33 mouse cellular contexts compared by ENCODE assay signal in the genomic region with DNA sequence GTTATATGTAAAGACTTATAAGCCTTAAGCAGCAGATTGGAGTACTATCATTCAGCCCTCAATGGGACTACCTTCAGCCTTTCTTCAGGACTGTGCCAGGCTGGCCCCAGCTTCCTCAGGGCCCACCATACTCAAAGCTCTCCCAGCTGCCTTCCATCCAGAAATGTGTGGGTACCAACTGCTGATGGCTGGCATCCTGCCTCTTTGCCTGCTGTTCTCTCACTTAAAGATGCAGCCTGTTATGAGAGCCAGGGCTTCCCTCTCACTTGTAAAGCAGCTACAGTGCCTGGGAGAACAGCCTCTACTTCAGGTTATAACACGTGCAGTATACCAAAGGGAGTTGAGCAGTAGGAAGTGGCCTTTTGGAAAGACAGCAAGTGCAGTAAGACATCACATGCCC. TPM values are rescaled to one million over a fixed set of nuclear protein-coding genes. Genes with fewer than 3 reads are reported as not detected.
DNase-seq lines count a peak whose midpoint lies in the region; ATAC-seq and TF ChIP-seq lines count a peak whose summit lies in the region.
"Had no signal": no experiment of that assay in that cellular context is flagged by ENCODE, and none has a peak within 500 bp of the region (broad histone marks: within the 10 kb centered on the region; RNA-seq: fewer than 3 reads in every experiment).

No protein-coding gene starts in this region.

- no peaks in the 10 kb centered on the region for H3K9me3 ChIP-seq in forebrain, postnatal 0 days (ENCODE audit: low read length)
- no peaks in the 10 kb centered on the region for H3K9me3 ChIP-seq in forebrain, embryonic 15.5 days
- no peaks in the 10 kb centered on the region for H3K9me3 ChIP-seq in midbrain, embryonic 15.5 days
- H3K9me3 ChIP-seq: embryonic facial prominence, embryonic 12.5 days; embryonic facial prominence, embryonic 15.5 days; forebrain, embryonic 13.5 days; heart, embryonic 10.5 days; heart, embryonic 13.5 days had no signal

- TF ChIP-seq POLR2A in brain, embryonic 14.5 days (IDR thresholded peaks at IDR 0.05; ENCODE audit: borderline replicate concordance, extremely low read depth, insufficient read depth, insufficient read length, poor library complexity, severe bottlenecking), result no peak

- H3K36me3 ChIP-seq in forebrain, postnatal 0 days (ENCODE audit: insufficient read depth), result peaks cover 76% of the 10 kb centered on the region
- H3K36me3 ChIP-seq in forebrain, embryonic 15.5 days, result peaks cover 82% of the 10 kb centered on the region
- peaks cover 48% of the 10 kb centered on the region for H3K36me3 ChIP-seq in midbrain, embryonic 15.5 days (replicated peaks)

- no peaks in the 10 kb centered on the region for H3K4me1 ChIP-seq in forebrain, postnatal 0 days (ENCODE audit: insufficient read depth)
- peaks cover 6% of the 10 kb centered on the region; the same call in 1 of the 2 replicates for H3K4me1 ChIP-seq in forebrain, embryonic 15.5 days
- H3K4me1 ChIP-seq in midbrain, embryonic 15.5 days, result no peaks in the 10 kb centered on the region
- H3K4me1 ChIP-seq: embryonic facial prominence, embryonic 15.5 days; forebrain, embryonic 13.5 days had no signal

- no peak overlapping the region for H3K4me2 ChIP-seq in forebrain, postnatal 0 days (ENCODE audit: low read depth)
- H3K4me2 ChIP-seq in forebrain, embryonic 15.5 days (replicated peaks), result no peak overlapping the region
- no peak overlapping the region for H3K4me2 ChIP-seq in midbrain, embryonic 15.5 days
- H3K4me2 ChIP-seq: embryonic facial prominence, embryonic 12.5 days; embryonic facial prominence, embryonic 15.5 days; forebrain, embryonic 13.5 days; heart, embryonic 13.5 days; hindbrain, embryonic 14.5 days had no signal

- no peak for DNase-seq in forebrain, postnatal 0 days
- DNase-seq in layer of hippocampus, adult 9-11 months, result peak; percentile 50
- DNase-seq in layer of hippocampus, adult 8-10 months (ENCODE audit: low spot score in 2 of 2), result no peak
- DNase-seq in right cerebral cortex, postnatal 25 days, result peak; percentile 44
- DNase-seq in right cerebral cortex, postnatal 36 days (ENCODE audit: low spot score in 2 of 2), result no peak
- peak; percentile 51 for DNase-seq in brain, embryonic 14.5 days (ENCODE audit: low read depth)
- DNase-seq: adrenal gland, adult 8-10 months; adrenal gland, postnatal 25 days; cerebellum, adult 11 months; cerebellum, adult 2 months; cerebellum, adult 9-11 months; cerebellum, postnatal 25 days; gastrocnemius, postnatal 10 days; gastrocnemius, postnatal 36 days; heart, postnatal 14 days; heart, postnatal 4 days had no signal

- ATAC-seq in forebrain, postnatal 0 days, result 0 out of 2 replicates have a peak, but pooled peaks have one; percentile 9
- ATAC-seq in forebrain, embryonic 15.5 days (replicated peaks), result no peak; the same call in 1 of the 2 replicates
- no peak for ATAC-seq in midbrain, embryonic 15.5 days (replicated peaks)
- ATAC-seq: activated CD4-positive, CD25-positive, alpha-beta regulatory T cell, adult 4 months; CD4-positive, CD25-positive, alpha-beta regulatory T cell, adult 4 months; hindbrain, postnatal 0 days; inflammation-experienced regulatory T-cells, adult 6 months had no signal

- H3K27me3 ChIP-seq in forebrain, postnatal 0 days (ENCODE audit: insufficient read depth, low read length), result no peaks in the 10 kb centered on the region
- H3K27me3 ChIP-seq in forebrain, embryonic 15.5 days, result no peaks in the 10 kb centered on the region
- H3K27me3 ChIP-seq in midbrain, embryonic 15.5 days (replicated peaks), result no peaks in the 10 kb centered on the region
- H3K27me3 ChIP-seq: embryonic facial prominence, embryonic 12.5 days; embryonic facial prominence, embryonic 15.5 days; forebrain, embryonic 13.5 days; heart, embryonic 13.5 days had no signal

- WGBS in forebrain, postnatal 0 days, result 62% methylated on average over 1 of the region's 1 CpGs
- 73% methylated on average over 1 of the region's 1 CpGs for WGBS in forebrain, embryonic 15.5 days
- WGBS in midbrain, embryonic 15.5 days, result 93% methylated on average over 1 of the region's 1 CpGs

- H3K9ac ChIP-seq in forebrain, postnatal 0 days, result no peak overlapping the region
- H3K9ac ChIP-seq in forebrain, embryonic 15.5 days (replicated peaks), result no peak overlapping the region
- H3K9ac ChIP-seq in midbrain, embryonic 15.5 days, result no peak overlapping the region
- H3K9ac ChIP-seq: embryonic facial prominence, embryonic 12.5 days; embryonic facial prominence, embryonic 15.5 days; forebrain, embryonic 13.5 days; heart, embryonic 13.5 days; hindbrain, embryonic 14.5 days had no signal

- TF ChIP-seq CTCF in forebrain, postnatal 0 days (IDR thresholded peaks at IDR 0.05; ENCODE audit: low read depth), result no peak
- no peak for TF ChIP-seq CTCF in brain, embryonic 14.5 days (IDR thresholded peaks at IDR 0.05; ENCODE audit: borderline replicate concordance, extremely low read depth, insufficient read depth, insufficient read length)

- H3K4me3 ChIP-seq in forebrain, postnatal 0 days (ENCODE audit: low read depth, low read length), result no peak overlapping the region
- no peak overlapping the region for H3K4me3 ChIP-seq in forebrain, embryonic 15.5 days
- H3K4me3 ChIP-seq in midbrain, embryonic 15.5 days, result no peak overlapping the region
- H3K4me3 ChIP-seq: embryonic facial prominence, embryonic 12.5 days; embryonic facial prominence, embryonic 15.5 days; forebrain, embryonic 13.5 days; heart, adult 2 months; heart, embryonic 10.5 days; heart, embryonic 13.5 days had no signal

- no peak overlapping the region for H3K27ac ChIP-seq in forebrain, postnatal 0 days (ENCODE audit: low read depth, low read length)
- H3K27ac ChIP-seq in forebrain, embryonic 15.5 days (replicated peaks), result no peak overlapping the region; the same call in 1 of the 2 replicates
- no peak overlapping the region for H3K27ac ChIP-seq in midbrain, embryonic 15.5 days
- H3K27ac ChIP-seq: embryonic facial prominence, embryonic 12.5 days; embryonic facial prominence, embryonic 15.5 days; forebrain, embryonic 13.5 days; heart, adult 2 months; heart, embryonic 10.5 days; heart, embryonic 13.5 days; hindbrain, embryonic 14.5 days; hindbrain, postnatal 0 days had no signal

RNA-seq across cellular contexts. Expression of a gene that starts 5.7 kb away (rescaled TPM):
- total RNA-seq in forebrain, postnatal 0 days (2014; rRNA removed), result 32.2 and 47.3 TPM in 2 replicates
- 36.8 and 39.8 TPM in 2 replicates for polyA plus RNA-seq in forebrain, postnatal 0 days (2015; fragmentation: Nextera tagmentation; extraction: Ambion mirVana)
- polyA plus RNA-seq in forebrain, embryonic 15.5 days (2015; fragmentation: Nextera tagmentation; extraction: Ambion mirVana), result 9.1 and 10.5 TPM in 2 replicates
- total RNA-seq in layer of hippocampus, adult 8-10 months (2022), result 100 to 1,000 TPM; 131 to 156 (median 140) TPM
- polyA plus RNA-seq in brain, embryonic 14.5 days (2012; rRNA removed), result 15.7 and 17.6 TPM in 2 replicates
- 24.4 TPM in 2 replicates for polyA plus RNA-seq in midbrain, embryonic 15.5 days (2015; fragmentation: Nextera tagmentation; extraction: Ambion mirVana)
- total RNA-seq: gastrocnemius, adult 18-20 months; gastrocnemius, postnatal 36 days; granulocyte monocyte progenitor cell, adult 5-6 weeks had no signal
- polyA plus RNA-seq: activated CD4-positive, CD25-positive, alpha-beta regulatory T cell, adult 4 months; CD4-positive, CD25-positive, alpha-beta regulatory T cell, adult 4 months; inflammation-experienced regulatory T-cells, adult 6 months had no signal

RNA-seq across cellular contexts. Expression of a gene that starts 9.2 kb away (rescaled TPM):
- 76.5 and 81.0 TPM in 2 replicates for total RNA-seq in forebrain, postnatal 0 days (2014; rRNA removed)
- 21.7 and 26.0 TPM in 2 replicates for polyA plus RNA-seq in forebrain, postnatal 0 days (2015; fragmentation: Nextera tagmentation; extraction: Ambion mirVana)
- 18.3 and 20.1 TPM in 2 replicates for polyA plus RNA-seq in forebrain, embryonic 15.5 days (2015; fragmentation: Nextera tagmentation; extraction: Ambion mirVana)
- 100 to 1,000 TPM; 123 to 143 (median 133) TPM for total RNA-seq in layer of hippocampus, adult 8-10 months (2022)
- 56.7 and 60.0 TPM in 2 replicates for polyA plus RNA-seq in brain, embryonic 14.5 days (2012; rRNA removed)
- 29.9 and 31.3 TPM in 2 replicates for polyA plus RNA-seq in midbrain, embryonic 15.5 days (2015; fragmentation: Nextera tagmentation; extraction: Ambion mirVana)
- total RNA-seq: common myeloid progenitor, adult 5-6 weeks; granulocyte monocyte progenitor cell, adult 5-6 weeks had no signal
- polyA plus RNA-seq: activated CD4-positive, CD25-positive, alpha-beta regulatory T cell, adult 4 months; CD4-positive, CD25-positive, alpha-beta regulatory T cell, adult 4 months had no signal

RNA-seq across cellular contexts. Expression of a gene that starts 19.5 kb away (rescaled TPM):
- 247 and 310 TPM in 2 replicates for total RNA-seq in forebrain, postnatal 0 days (2014; rRNA removed)
- polyA plus RNA-seq in forebrain, postnatal 0 days (2015; fragmentation: Nextera tagmentation; extraction: Ambion mirVana), result 116 and 124 TPM in 2 replicates
- polyA plus RNA-seq in forebrain, embryonic 15.5 days (2015; fragmentation: Nextera tagmentation; extraction: Ambion mirVana), result 220 and 231 TPM in 2 replicates
- total RNA-seq in layer of hippocampus, adult 8-10 months (2022), result 100 to 1,000 TPM; 387 to 503 (median 439) TPM
- 643 and 713 TPM in 2 replicates for polyA plus RNA-seq in brain, embryonic 14.5 days (2012; rRNA removed)
- polyA plus RNA-seq in midbrain, embryonic 15.5 days (2015; fragmentation: Nextera tagmentation; extraction: Ambion mirVana), result 202 and 214 TPM in 2 replicates

RNA-seq across cellular contexts. Expression of a gene that starts 29.4 kb away (rescaled TPM):
- 0.14 TPM in 1 of 2 replicates, not detected in the other for total RNA-seq in forebrain, postnatal 0 days (2014; rRNA removed)
- not detected in 2 replicates for polyA plus RNA-seq in forebrain, postnatal 0 days (2015; fragmentation: Nextera tagmentation; extraction: Ambion mirVana)
- not detected in 2 replicates for polyA plus RNA-seq in forebrain, embryonic 15.5 days (2015; fragmentation: Nextera tagmentation; extraction: Ambion mirVana)
- under 1 TPM in 1 of 4 experiments, not detected in 3; 0.14 TPM for total RNA-seq in layer of hippocampus, adult 8-10 months (2022)
- 0.03 TPM in 1 of 2 replicates, not detected in the other for polyA plus RNA-seq in brain, embryonic 14.5 days (2012; rRNA removed)
- polyA plus RNA-seq in midbrain, embryonic 15.5 days (2015; fragmentation: Nextera tagmentation; extraction: Ambion mirVana), result not detected in 2 replicates
- total RNA-seq: adrenal gland, adult 8-10 months; adrenal gland, postnatal 25 days; common myeloid progenitor, adult 5-6 weeks; granulocyte monocyte progenitor cell, adult 5-6 weeks had no signal
- polyA plus RNA-seq: activated CD4-positive, CD25-positive, alpha-beta regulatory T cell, adult 4 months; CD4-positive, CD25-positive, alpha-beta regulatory T cell, adult 4 months; cerebellum, adult 2 months; embryonic facial prominence, embryonic 12.5 days; forebrain, embryonic 13.5 days; hindbrain, embryonic 11.5 days; hindbrain, embryonic 14.5 days; hindbrain, postnatal 0 days; inflammation-experienced regulatory T-cells, adult 6 months had no signal

RNA-seq across cellular contexts. Expression of a gene that starts 37.4 kb away (rescaled TPM):
- 0.24 TPM in 1 of 2 replicates, not detected in the other for total RNA-seq in forebrain, postnatal 0 days (2014; rRNA removed)
- polyA plus RNA-seq in forebrain, postnatal 0 days (2015; fragmentation: Nextera tagmentation; extraction: Ambion mirVana), result 0.07 and 0.11 TPM in 2 replicates
- polyA plus RNA-seq in forebrain, embryonic 15.5 days (2015; fragmentation: Nextera tagmentation; extraction: Ambion mirVana), result not detected in 2 replicates
- under 1 TPM in 3 of 4 experiments, not detected in 1; 0.31 to 0.39 (median 0.31) TPM for total RNA-seq in layer of hippocampus, adult 8-10 months (2022)
- 0.23 and 0.27 TPM in 2 replicates for polyA plus RNA-seq in brain, embryonic 14.5 days (2012; rRNA removed)
- polyA plus RNA-seq in midbrain, embryonic 15.5 days (2015; fragmentation: Nextera tagmentation; extraction: Ambion mirVana), result 0.10 TPM in 1 of 2 replicates, not detected in the other
- total RNA-seq: adrenal gland, postnatal 25 days; common myeloid progenitor, adult 5-6 weeks; granulocyte monocyte progenitor cell, adult 5-6 weeks had no signal
- polyA plus RNA-seq: activated CD4-positive, CD25-positive, alpha-beta regulatory T cell, adult 4 months; CD4-positive, CD25-positive, alpha-beta regulatory T cell, adult 4 months; forebrain, embryonic 13.5 days had no signal

Comparison
In these comparisons a context has a peak if more than half of its experiments do, and no peak if none do; other contexts are left out.
1. DNase-seq: peak in layer of hippocampus, adult 9-11 months (single experiment), right cerebral cortex, postnatal 25 days (single experiment) and brain, embryonic 14.5 days (single experiment); none in forebrain, postnatal 0 days (single experiment), layer of hippocampus, adult 8-10 months (0 of 2) and right cerebral cortex, postnatal 36 days (0 of 2).